Mouse (Mus musculus): ENCODE results near the gene Fbxl14. TPM values are rescaled to one million over a fixed set of nuclear protein-coding genes. Genes with fewer than 3 reads are reported as not detected.

Fbxl14 gene
- polyA plus RNA-seq, 1 experiment: 38.6 TPM

DNA sequence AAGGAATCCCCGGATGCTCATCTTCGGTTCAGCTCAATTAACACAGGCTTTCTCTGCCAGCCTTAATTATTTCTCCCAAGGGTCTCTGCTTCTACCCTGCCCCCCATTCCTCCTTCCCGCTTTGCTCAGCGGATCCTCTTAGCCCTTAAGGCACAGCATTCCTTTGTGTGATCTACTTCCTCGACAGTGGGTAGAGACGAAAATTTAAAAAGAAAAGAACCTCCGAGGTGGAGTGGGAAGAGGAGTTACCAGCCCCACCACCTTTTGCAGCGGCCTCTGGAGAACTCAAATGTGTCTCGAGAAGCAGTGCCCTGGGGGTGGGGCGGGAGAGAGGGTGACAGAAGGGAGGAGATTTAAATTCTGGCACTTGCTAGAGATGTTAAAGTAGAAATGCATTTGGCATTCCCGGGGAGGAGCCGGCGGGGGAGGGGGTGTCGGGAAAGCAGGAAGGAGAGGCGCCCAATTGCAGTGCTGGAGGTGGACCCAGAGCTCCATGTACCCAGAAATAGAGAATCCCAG, 27.4 kb upstream of the Fbxl14 start:
- peak overlapping the region; percentile 37 for H3K4me3 ChIP-seq (ENCODE audit: insufficient read depth, low read depth, low read length)
- WGBS: 7% methylated on average over 15 of the region's 15 CpGs

DNA sequence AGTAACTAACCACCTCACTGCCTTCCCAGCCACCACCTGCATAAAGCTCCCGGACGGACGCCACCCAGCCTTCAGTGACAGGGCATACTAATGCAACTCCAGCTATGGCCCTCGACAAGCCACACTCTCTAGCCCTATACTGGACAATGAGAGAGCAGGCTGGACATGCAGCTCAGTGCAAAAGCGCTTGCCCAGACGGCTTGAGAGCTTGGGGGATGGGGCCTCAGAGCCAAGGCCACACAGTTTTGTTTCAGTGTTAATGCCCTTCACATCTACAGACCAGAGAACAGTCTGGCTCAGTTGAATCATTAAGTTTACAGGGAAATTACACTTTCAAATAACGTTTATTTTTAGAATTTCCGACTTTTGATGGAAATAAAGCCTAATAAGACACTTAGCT, 21.3 kb upstream of the Fbxl14 start:
- WGBS: 72% methylated on average over 8 of the region's 8 CpGs
- no peak for TF ChIP-seq POLR2A (IDR thresholded peaks at IDR 0.05; ENCODE audit: low read depth, low read length)
- TF ChIP-seq CTCF (conservative IDR thresholded peaks at IDR 0.05; ENCODE audit: insufficient read depth, insufficient read length, low read depth, low read length): no peak
- DNase-seq: no peak
- Histone ChIP-seq H3K27ac (ENCODE audit: insufficient read depth, low read depth, low read length) (no peak overlapping the region), H3K27me3 (replicated peaks; ENCODE audit: control insufficient read depth, insufficient read depth, low read length) (no peaks in the 10 kb centered on the region), H3K36me3 (ENCODE audit: control insufficient read depth, insufficient read depth, low read length) (no peaks in the 10 kb centered on the region), H3K4me3 (ENCODE audit: insufficient read depth, low read depth, low read length) (no peak overlapping the region), H3K4me1 (ENCODE audit: control insufficient read depth, insufficient read depth, low read length) (no peaks in the 10 kb centered on the region)

More for the DNA sequence above, 27.4 kb upstream of the Fbxl14 start:
- TF ChIP-seq CTCF (conservative IDR thresholded peaks at IDR 0.05; ENCODE audit: insufficient read depth, insufficient read length, low read depth, low read length) (no peak), POLR2A (IDR thresholded peaks at IDR 0.05; ENCODE audit: low read depth, low read length) (no peak)
- Histone ChIP-seq H3K27me3 (replicated peaks; ENCODE audit: control insufficient read depth, insufficient read depth, low read length) (no peaks in the 10 kb centered on the region), H3K27ac (ENCODE audit: insufficient read depth, low read depth, low read length) (no peak overlapping the region), H3K36me3 (ENCODE audit: control insufficient read depth, insufficient read depth, low read length) (no peaks in the 10 kb centered on the region), H3K4me1 (ENCODE audit: control insufficient read depth, insufficient read depth, low read length) (peaks cover 5% of the 10 kb centered on the region; the same call in 1 of the 2 replicates)
- DNase-seq: peak; percentile 66

DNA sequence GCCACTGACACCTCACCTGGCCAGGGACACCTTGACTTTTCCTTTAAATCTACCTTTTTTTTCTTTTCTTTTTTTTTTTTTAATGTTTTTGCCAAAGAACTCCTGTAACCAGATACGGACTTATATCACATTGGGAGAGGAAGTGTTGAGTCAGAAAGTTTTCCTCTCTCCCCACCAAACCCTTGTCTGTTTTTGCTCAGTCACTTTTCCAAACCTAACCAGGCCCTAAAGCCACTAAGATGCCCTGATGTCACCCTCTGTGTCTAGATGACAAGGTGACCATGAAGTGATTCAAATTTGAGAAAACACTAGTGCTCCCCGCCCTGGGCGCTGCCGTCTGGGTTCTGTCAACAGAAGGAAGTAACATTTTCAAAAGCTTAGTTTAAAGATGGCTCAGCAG, 20.4 kb upstream of the Fbxl14 start:
- 79% methylated on average over 4 of the region's 4 CpGs for WGBS
- Histone ChIP-seq H3K27ac (ENCODE audit: insufficient read depth, low read depth, low read length) (no peak overlapping the region), H3K4me1 (ENCODE audit: control insufficient read depth, insufficient read depth, low read length) (no peaks in the 10 kb centered on the region), H3K4me3 (ENCODE audit: insufficient read depth, low read depth, low read length) (no peak overlapping the region), H3K36me3 (ENCODE audit: control insufficient read depth, insufficient read depth, low read length) (no peaks in the 10 kb centered on the region), H3K27me3 (replicated peaks; ENCODE audit: control insufficient read depth, insufficient read depth, low read length) (no peaks in the 10 kb centered on the region)
- TF ChIP-seq CTCF (conservative IDR thresholded peaks at IDR 0.05; ENCODE audit: insufficient read depth, insufficient read length, low read depth, low read length) (no peak), POLR2A (IDR thresholded peaks at IDR 0.05; ENCODE audit: low read depth, low read length) (no peak)
- no peak for DNase-seq

DNA sequence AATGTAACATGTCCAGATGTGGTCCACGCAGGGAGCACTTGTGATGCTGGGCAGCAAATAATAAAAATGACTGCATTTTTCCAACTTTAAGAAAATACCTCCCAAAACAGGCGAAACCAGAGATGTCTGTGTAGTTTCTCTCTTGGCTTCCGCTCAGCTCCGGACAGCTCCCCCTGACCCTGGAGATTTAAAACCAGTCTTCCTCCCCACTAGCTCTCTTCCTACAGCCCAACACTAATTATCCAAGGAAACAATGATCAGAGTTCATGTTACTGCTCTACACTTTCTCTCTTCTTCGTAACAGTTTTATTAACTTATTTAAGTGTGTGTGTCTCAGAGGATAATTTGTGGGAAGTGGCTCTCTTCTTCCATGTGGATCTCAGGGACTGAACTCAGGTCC, 19.1 kb upstream of the Fbxl14 start:
- H3K27me3 ChIP-seq (replicated peaks; ENCODE audit: control insufficient read depth, insufficient read depth, low read length): no peaks in the 10 kb centered on the region
- H3K36me3 ChIP-seq (ENCODE audit: control insufficient read depth, insufficient read depth, low read length): no peaks in the 10 kb centered on the region
- TF ChIP-seq POLR2A (IDR thresholded peaks at IDR 0.05; ENCODE audit: low read depth, low read length): no peak
- TF ChIP-seq CTCF (conservative IDR thresholded peaks at IDR 0.05; ENCODE audit: insufficient read depth, insufficient read length, low read depth, low read length): no peak
- WGBS: 69% methylated on average over 5 of the region's 5 CpGs
- H3K4me3 ChIP-seq (ENCODE audit: insufficient read depth, low read depth, low read length): no peak overlapping the region
- no peak overlapping the region for H3K27ac ChIP-seq (ENCODE audit: insufficient read depth, low read depth, low read length)
- no peak for DNase-seq
- H3K4me1 ChIP-seq (ENCODE audit: control insufficient read depth, insufficient read depth, low read length): peaks cover 2% of the 10 kb centered on the region; the same call in 1 of the 2 replicates

DNA sequence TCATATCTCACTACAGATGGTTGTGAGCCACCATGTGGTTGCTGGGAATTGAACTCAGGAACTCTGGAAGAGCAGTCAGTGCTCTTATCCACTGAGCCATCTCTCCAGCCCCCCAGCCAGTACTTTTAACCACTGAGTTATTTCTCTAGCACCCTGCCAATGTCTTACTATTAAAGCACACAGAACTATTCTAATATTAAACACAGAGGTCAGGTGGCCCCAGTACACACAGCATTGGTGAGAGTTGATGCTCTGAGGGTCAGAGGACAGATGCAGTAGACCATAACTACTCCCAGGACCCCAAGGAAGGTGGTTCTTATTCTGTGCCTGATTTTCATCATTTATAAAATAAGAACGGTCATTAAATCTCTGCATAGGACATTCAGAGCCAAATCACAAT, 13.3 kb upstream of the Fbxl14 start:
- peak overlapping the region; percentile 91 for H3K27ac ChIP-seq (ENCODE audit: insufficient read depth, low read depth, low read length)
- no peak overlapping the region for H3K4me3 ChIP-seq (ENCODE audit: insufficient read depth, low read depth, low read length)
- WGBS: 40% methylated on average over 1 of the region's 1 CpGs
- H3K4me1 ChIP-seq (ENCODE audit: control insufficient read depth, insufficient read depth, low read length): peaks cover 21% of the 10 kb centered on the region
- peak; percentile 50 for DNase-seq
- H3K27me3 ChIP-seq (replicated peaks; ENCODE audit: control insufficient read depth, insufficient read depth, low read length): no peaks in the 10 kb centered on the region
- H3K36me3 ChIP-seq (ENCODE audit: control insufficient read depth, insufficient read depth, low read length): no peaks in the 10 kb centered on the region
- TF ChIP-seq CTCF (conservative IDR thresholded peaks at IDR 0.05; ENCODE audit: insufficient read depth, insufficient read length, low read depth, low read length): no peak
- no peak for TF ChIP-seq POLR2A (IDR thresholded peaks at IDR 0.05; ENCODE audit: low read depth, low read length)

DNA sequence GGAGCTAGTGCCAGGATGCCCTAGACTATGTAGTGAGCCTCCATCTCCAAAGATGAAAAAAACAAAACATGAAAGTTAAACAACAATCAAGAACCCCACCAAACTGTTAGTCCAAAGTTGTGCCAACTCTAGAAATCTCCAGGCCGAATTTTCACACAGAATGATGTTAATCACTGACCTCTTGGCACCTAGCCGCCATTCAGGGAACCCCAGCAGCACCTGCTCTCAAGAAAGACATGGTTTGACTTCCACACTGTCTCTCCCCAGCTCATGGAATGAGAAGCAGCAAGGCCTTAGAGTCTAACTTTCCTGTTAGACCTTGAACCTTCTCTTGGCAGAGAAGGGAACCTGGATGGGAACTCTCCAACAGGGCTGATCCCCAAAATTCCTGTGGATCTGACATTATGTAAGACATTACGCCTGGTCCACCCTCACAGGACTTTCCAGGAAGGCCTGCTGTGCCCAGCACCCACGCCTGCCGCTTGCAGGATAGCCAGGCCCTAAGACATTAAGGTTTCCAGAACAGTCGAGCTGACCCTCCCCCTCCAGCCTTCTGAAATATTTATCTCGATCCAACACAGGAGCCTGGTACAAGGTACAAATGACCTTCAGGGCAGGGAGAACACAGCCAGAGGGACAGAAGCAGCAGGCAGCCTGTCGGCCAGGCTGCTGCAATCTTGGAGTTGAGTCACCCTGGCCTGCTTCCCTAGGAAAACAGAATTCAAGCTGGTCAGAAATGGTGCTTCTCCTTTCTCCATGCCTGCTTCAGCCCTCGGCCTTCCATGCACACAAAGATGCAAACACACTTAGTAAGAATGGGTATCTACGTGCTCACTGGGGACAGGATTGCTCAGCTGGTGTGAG, 12.3 kb upstream of the Fbxl14 start:
- H3K36me3 ChIP-seq (ENCODE audit: control insufficient read depth, insufficient read depth, low read length): no peaks in the 10 kb centered on the region
- 33% methylated on average over 10 of the region's 10 CpGs for WGBS
- H3K27ac ChIP-seq (ENCODE audit: insufficient read depth, low read depth, low read length): peak overlapping the region; percentile 91
- peaks cover 22% of the 10 kb centered on the region for H3K4me1 ChIP-seq (ENCODE audit: control insufficient read depth, insufficient read depth, low read length)
- no peak overlapping the region for H3K4me3 ChIP-seq (ENCODE audit: insufficient read depth, low read depth, low read length)
- TF ChIP-seq POLR2A (IDR thresholded peaks at IDR 0.05; ENCODE audit: low read depth, low read length) (no peak), CTCF (conservative IDR thresholded peaks at IDR 0.05; ENCODE audit: insufficient read depth, insufficient read length, low read depth, low read length) (no peak)
- DNase-seq: peak; percentile 94
- no peaks in the 10 kb centered on the region for H3K27me3 ChIP-seq (replicated peaks; ENCODE audit: control insufficient read depth, insufficient read depth, low read length)

DNA sequence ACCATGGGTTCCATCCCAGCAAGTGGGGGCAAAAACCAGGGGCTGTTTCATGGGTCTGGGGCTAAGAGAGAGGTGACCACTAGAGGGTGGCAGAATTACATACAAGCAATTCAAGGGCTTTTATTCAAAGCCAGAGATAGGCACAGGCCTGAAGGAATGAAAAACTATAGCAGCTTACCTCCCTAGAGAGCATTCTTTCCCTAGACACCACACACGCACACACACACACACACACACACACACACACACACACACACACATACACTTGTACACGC, 11.7 kb upstream of the Fbxl14 start:
- Histone ChIP-seq H3K36me3 (ENCODE audit: control insufficient read depth, insufficient read depth, low read length) (no peaks in the 10 kb centered on the region), H3K4me3 (ENCODE audit: insufficient read depth, low read depth, low read length) (no peak overlapping the region), H3K27me3 (replicated peaks; ENCODE audit: control insufficient read depth, insufficient read depth, low read length) (no peaks in the 10 kb centered on the region), H3K27ac (ENCODE audit: insufficient read depth, low read depth, low read length) (peak overlapping the region; percentile 91), H3K4me1 (ENCODE audit: control insufficient read depth, insufficient read depth, low read length) (peaks cover 27% of the 10 kb centered on the region)
- peak; percentile 44 for DNase-seq
- WGBS: 57% methylated on average over 2 of the region's 2 CpGs
- peak; percentile 35 for TF ChIP-seq CTCF (conservative IDR thresholded peaks at IDR 0.05; ENCODE audit: insufficient read depth, insufficient read length, low read depth, low read length)
- no peak for TF ChIP-seq POLR2A (IDR thresholded peaks at IDR 0.05; ENCODE audit: low read depth, low read length)
